Mouse (Mus musculus) lung, postnatal 0 days (tissue): ENCODE measurements around the gene Olfr356.

Source experiments
- CTCF ChIP-seq: IDR thresholded peaks from 2 replicates; pipeline ENCODE4 v1.5.1; 2016; ENCODE audit warnings: antibody characterized with exemption, mild to moderate bottlenecking
- EP300 ChIP-seq: IDR thresholded peaks from 2 replicates; pipeline ENCODE4 v1.6.1; 2016; ENCODE audit warnings: antibody characterized with exemption, mild to moderate bottlenecking, control low read depth

- TF ChIP-seq CTCF (no peak), EP300 (no peak)
Observed at GRCm38 (mm10) chr2:36936821-36937220, at the start of gene Olfr356.
